Mouse (Mus musculus) NIH3T3 (cell line): ENCODE data around the gene Gm2174.

Source experiments
- DNase-seq: peaks from one replicate; pipeline ENCODE4 v3.0.0-alpha.2; 2012; ENCODE audit warnings: low read depth

Gm2174 gene

GRCm38 (mm10) chrX:56447524-56448015 lies at the start of gene Gm2174:
Gene Gm2174 (plus strand): TSS chrX:56447965.
- no peak for DNase-seq

GRCm38 (mm10) chrX:56404646-56405045 lies 43.1 kb upstream of the Gm2174 start:
- no peak for DNase-seq

GRCm38 (mm10) chrX:56405482-56405881 lies 42.3 kb upstream of the Gm2174 start:
- DNase-seq, result no peak

GRCm38 (mm10) chrX:56406128-56406527 lies 41.6 kb upstream of the Gm2174 start:
- DNase-seq, result no peak

GRCm38 (mm10) chrX:56416277-56416676 lies 31.5 kb upstream of the Gm2174 start:
- no peak for DNase-seq

GRCm38 (mm10) chrX:56417541-56417940 lies 30.2 kb upstream of the Gm2174 start:
- no peak for DNase-seq

GRCm38 (mm10) chrX:56430601-56431000 lies 17.2 kb upstream of the Gm2174 start:
- DNase-seq, result peak; percentile 30

- peak; percentile 27 for DNase-seq
These were observed 11.9 kb upstream of the Gm2174 start for GRCm38 (mm10) chrX:56435758-56436283.

- no peak for DNase-seq
These were observed 1.0 kb upstream of the Gm2174 start for GRCm38 (mm10) chrX:56446487-56447428.

- DNase-seq, result peak; percentile 80
These were observed 7.1 kb downstream of the Gm2174 start, which contains the start of gene Ints6l for GRCm38 (mm10) chrX:56454671-56455371. Gene Ints6l (plus strand): TSS chrX:56454857.

GRCm38 (mm10) chrX:56455372-56456246 lies 7.8 kb downstream of the Gm2174 start:
- DNase-seq, result peak; percentile 93

GRCm38 (mm10) chrX:56456379-56456778 lies 8.6 kb downstream of the Gm2174 start:
- peak; percentile 61 for DNase-seq

GRCm38 (mm10) chrX:56462020-56462933 lies 14.5 kb downstream of the Gm2174 start:
- DNase-seq, result no peak

- peak; percentile 38 for DNase-seq
These were observed 17.1 kb downstream of the Gm2174 start for GRCm38 (mm10) chrX:56464906-56465305.

GRCm38 (mm10) chrX:56467688-56468087 lies 19.9 kb downstream of the Gm2174 start:
- no peak for DNase-seq

- DNase-seq, result no peak
These were observed 20.7 kb downstream of the Gm2174 start for GRCm38 (mm10) chrX:56468422-56468821.

- DNase-seq, result no peak
These were observed 26.3 kb downstream of the Gm2174 start for GRCm38 (mm10) chrX:56474035-56474434.

- no peak for DNase-seq
These were observed 29.8 kb downstream of the Gm2174 start for GRCm38 (mm10) chrX:56477553-56477952.

GRCm38 (mm10) chrX:56481906-56482305 lies 34.1 kb downstream of the Gm2174 start:
- DNase-seq, result no peak

- DNase-seq, result peak; percentile 84
These were observed 42.0 kb downstream of the Gm2174 start for GRCm38 (mm10) chrX:56489758-56490157.
